Comparison of ENCODE assay signal across 8 mouse cellular contexts in the genomic region with DNA sequence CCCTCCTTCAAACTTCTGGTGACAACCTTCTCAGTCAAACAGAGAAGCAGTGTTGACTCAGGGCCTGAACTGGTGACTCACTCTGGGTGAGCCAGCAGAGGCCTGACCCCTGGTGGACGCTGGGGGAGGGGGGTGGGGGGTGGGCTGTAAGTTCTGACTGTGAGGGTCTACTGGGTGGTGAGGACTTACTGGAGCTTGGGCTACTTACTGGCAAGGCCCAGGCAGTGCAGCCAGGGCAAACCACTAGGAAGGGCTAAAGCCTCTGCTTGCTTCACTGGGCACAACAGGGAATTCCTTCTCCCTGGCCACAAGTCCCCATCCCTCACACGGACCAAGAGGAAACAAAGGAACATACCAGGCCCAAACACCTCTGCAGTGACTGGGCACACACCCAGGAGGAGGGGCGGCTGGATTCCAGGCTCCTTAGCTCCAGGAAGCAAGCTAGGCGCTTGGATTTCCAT. TPM values are rescaled to one million over a fixed set of nuclear protein-coding genes. Genes with fewer than 3 reads are reported as not detected.
DNase-seq lines count a peak whose midpoint lies in the region; ATAC-seq and TF ChIP-seq lines count a peak whose summit lies in the region.

No protein-coding gene starts in this region.

- H3K9ac ChIP-seq in embryonic facial prominence, embryonic 12.5 days = peak overlapping the region; percentile 97
- peak overlapping the region; percentile 98 for H3K9ac ChIP-seq in hindbrain, embryonic 13.5 days
- H3K9ac ChIP-seq in liver, embryonic 11.5 days (ENCODE audit: low read depth, low read length) = peak overlapping the region; percentile 80
- H3K9ac ChIP-seq in neural tube, embryonic 14.5 days (replicated peaks; ENCODE audit: low read depth, low read length) = peak overlapping the region; percentile 91

- H3K27ac ChIP-seq in layer of hippocampus, adult 2 months = peak overlapping the region; percentile 97
- H3K27ac ChIP-seq in embryonic facial prominence, embryonic 12.5 days = 0 out of 2 replicates have a peak overlapping the region, but pooled peaks have one; percentile 26
- H3K27ac ChIP-seq in hindbrain, embryonic 13.5 days = 0 out of 2 replicates have a peak overlapping the region, but pooled peaks have one; percentile 23
- H3K27ac ChIP-seq in liver, embryonic 11.5 days (ENCODE audit: low read depth, low read length) = peak overlapping the region; percentile 68
- H3K27ac ChIP-seq in neural tube, embryonic 14.5 days (ENCODE audit: low read depth, low read length) = no peak overlapping the region

- WGBS in embryonic facial prominence, embryonic 12.5 days = 20% methylated on average over 4 of the region's 4 CpGs
- 26% methylated on average over 4 of the region's 4 CpGs for WGBS in hindbrain, embryonic 13.5 days
- WGBS in liver, embryonic 11.5 days = 41% methylated on average over 4 of the region's 4 CpGs
- WGBS in neural tube, embryonic 14.5 days = 32% methylated on average over 4 of the region's 4 CpGs

- intact Hi-C loops in left cerebral cortex, postnatal 36 days (cut with DNase I) = no loop called here

- peaks cover 16% of the 10 kb centered on the region for H3K4me1 ChIP-seq in embryonic facial prominence, embryonic 12.5 days
- peaks cover 27% of the 10 kb centered on the region for H3K4me1 ChIP-seq in hindbrain, embryonic 13.5 days (replicated peaks)
- H3K4me1 ChIP-seq in liver, embryonic 11.5 days (replicated peaks; ENCODE audit: control insufficient read depth, insufficient read depth, low read length) = peaks cover 15% of the 10 kb centered on the region
- peaks cover 12% of the 10 kb centered on the region for H3K4me1 ChIP-seq in neural tube, embryonic 14.5 days (ENCODE audit: control insufficient read depth, insufficient read depth, low read length)

- peak overlapping the region; percentile 78 for H3K4me2 ChIP-seq in embryonic facial prominence, embryonic 12.5 days (replicated peaks)
- H3K4me2 ChIP-seq in hindbrain, embryonic 13.5 days = peak overlapping the region; percentile 94
- peak overlapping the region; percentile 78 for H3K4me2 ChIP-seq in liver, embryonic 11.5 days
- H3K4me2 ChIP-seq in neural tube, embryonic 14.5 days (ENCODE audit: low read depth, low read length) = peak overlapping the region; percentile 93

- H3K9me3 ChIP-seq in embryonic facial prominence, embryonic 12.5 days = no peaks in the 10 kb centered on the region
- H3K9me3 ChIP-seq in hindbrain, embryonic 13.5 days = no peaks in the 10 kb centered on the region
- H3K9me3 ChIP-seq in liver, embryonic 11.5 days (ENCODE audit: control insufficient read depth, low read length) = no peaks in the 10 kb centered on the region
- H3K9me3 ChIP-seq in neural tube, embryonic 14.5 days (ENCODE audit: control insufficient read depth, low read length) = no peaks in the 10 kb centered on the region

- peaks cover 21% of the 10 kb centered on the region for H3K36me3 ChIP-seq in embryonic facial prominence, embryonic 12.5 days
- peaks cover 19% of the 10 kb centered on the region for H3K36me3 ChIP-seq in hindbrain, embryonic 13.5 days
- peaks cover 12% of the 10 kb centered on the region; the same call in 1 of the 2 replicates for H3K36me3 ChIP-seq in liver, embryonic 11.5 days (ENCODE audit: control insufficient read depth, insufficient read depth, low read length)
- H3K36me3 ChIP-seq in neural tube, embryonic 14.5 days (ENCODE audit: control insufficient read depth, insufficient read depth, low read length) = 0 out of 2 replicates have a peak, but pooled peaks cover 9% of the 10 kb centered on the region

- ATAC-seq in embryonic facial prominence, embryonic 12.5 days (ENCODE audit: insufficient number of reproducible peaks, insufficient read depth, low FRiP score, low TSS enrichment) = no peak
- no peak for ATAC-seq in hindbrain, embryonic 13.5 days (ENCODE audit: low FRiP score)
- no peak for ATAC-seq in liver, embryonic 11.5 days (replicated peaks; ENCODE audit: low FRiP score)
- no peak for ATAC-seq in neural tube, embryonic 14.5 days (ENCODE audit: low read depth)
- no peak for ATAC-seq in megakaryocyte-erythroid progenitor cell, adult 5-6 weeks (replicated peaks; ENCODE audit: low FRiP score, low TSS enrichment, poor library complexity, severe bottlenecking)

- no peak for DNase-seq in layer of hippocampus, adult 2 months (ENCODE audit: low spot score in 2 of 2)
- no peak for DNase-seq in layer of hippocampus, postnatal 14 days (ENCODE audit: low spot score in 2 of 2)
- DNase-seq in liver, embryonic 11.5 days (ENCODE audit: low spot score) = no peak
- no peak for DNase-seq in left cerebral cortex, postnatal 36 days (ENCODE audit: low spot score in 2 of 2)

- no peaks in the 10 kb centered on the region for H3K27me3 ChIP-seq in embryonic facial prominence, embryonic 12.5 days
- H3K27me3 ChIP-seq in hindbrain, embryonic 13.5 days = no peaks in the 10 kb centered on the region
- no peaks in the 10 kb centered on the region for H3K27me3 ChIP-seq in liver, embryonic 11.5 days (replicated peaks; ENCODE audit: control insufficient read depth, insufficient read depth, low read length)
- no peaks in the 10 kb centered on the region for H3K27me3 ChIP-seq in neural tube, embryonic 14.5 days (ENCODE audit: control insufficient read depth, insufficient read depth, low read length)

- TF ChIP-seq CTCF in layer of hippocampus, adult 2 months (conservative IDR thresholded peaks at IDR 0.05) = peak; percentile 23; the same call in 1 of the 2 replicates

- peak overlapping the region; percentile 90 for H3K4me3 ChIP-seq in layer of hippocampus, adult 2 months
- peak overlapping the region; percentile 98 for H3K4me3 ChIP-seq in embryonic facial prominence, embryonic 12.5 days
- H3K4me3 ChIP-seq in hindbrain, embryonic 13.5 days = peak overlapping the region; percentile 91
- H3K4me3 ChIP-seq in liver, embryonic 11.5 days (ENCODE audit: low read depth, low read length) = peak overlapping the region; percentile 81
- H3K4me3 ChIP-seq in neural tube, embryonic 14.5 days (ENCODE audit: low read depth, low read length) = peak overlapping the region; percentile 80; the same call in 1 of the 2 replicates

RNA-seq across cellular contexts. Expression of gene Cttn, which starts 1.6 kb away (rescaled TPM):
- total RNA-seq in layer of hippocampus, adult 2 months (2021) = 100 to 1,000 TPM; 179 to 181 TPM
- total RNA-seq in layer of hippocampus, postnatal 14 days (2021) = 100 to 1,000 TPM; 174 to 178 TPM
- 176 and 182 TPM in 2 replicates for polyA plus RNA-seq in embryonic facial prominence, embryonic 12.5 days (2016; fragmentation: Nextera tagmentation; extraction: Ambion mirVana)
- 181 and 185 TPM in 2 replicates for polyA plus RNA-seq in hindbrain, embryonic 13.5 days (2015; fragmentation: Nextera tagmentation; extraction: Ambion mirVana)
- 101 and 106 TPM in 2 replicates for polyA plus RNA-seq in liver, embryonic 11.5 days (2014; fragmentation: Nextera tagmentation; extraction: Ambion mirVana)
- 144 and 167 TPM in 2 replicates for polyA plus RNA-seq in neural tube, embryonic 14.5 days (2014; fragmentation: Nextera tagmentation; extraction: Ambion mirVana)
- total RNA-seq in left cerebral cortex, postnatal 36 days (2021) = 100 to 1,000 TPM; 111 to 112 TPM
- total RNA-seq in megakaryocyte-erythroid progenitor cell, adult 5-6 weeks (2014; fragmentation: Nextera tagmentation) = 23.5 and 23.7 TPM in 2 replicates
- total RNA-seq in megakaryocyte-erythroid progenitor cell, adult 5-6 weeks (2017) = 34.7 and 42.2 TPM in 2 replicates
